Mouse (Mus musculus) stomach, embryonic 16.5 days (tissue): Measurements from ENCODE around the gene Bmpr2. TPM values are rescaled to one million over a fixed set of nuclear protein-coding genes. Genes with fewer than 3 reads are reported as not detected.
"Not testable (repeated sequence)": the region's sequence is repeated elsewhere in the genome, so short reads cannot be mapped to it uniquely, and the experiment has no call there.

Experiments used
- ATAC-seq: fragments of 200-750 bp; cut with Nextera tagmentation; 2 replicates; pipeline ENCODE4 v1.8.0; 2017; ENCODE audit warnings: moderate number of reproducible peaks, moderate TSS enrichment; ENCODE audit not compliant: insufficient read depth, low FRiP score
- H3K27ac ChIP-seq: fragments of 300-500 bp; sonication (generic); 2 replicates; pipeline ENCODE4 v1.5.1; 2014; ENCODE audit warnings: low read length
- H3K27me3 ChIP-seq: fragments of 300-500 bp; sonication (generic); 2 replicates; pipeline ENCODE4 v1.6.1; 2014; ENCODE audit warnings: low read length, control low read depth, mixed read lengths; ENCODE audit not compliant: control insufficient read depth, insufficient read depth
- H3K36me3 ChIP-seq: fragments of 300-500 bp; sonication (generic); 2 replicates; pipeline ENCODE4 v1.6.1; 2014; ENCODE audit warnings: low read length; ENCODE audit not compliant: control insufficient read depth, insufficient read depth
- H3K4me1 ChIP-seq: fragments of 300-500 bp; sonication (generic); 2 replicates; pipeline ENCODE4 v1.6.1; 2014; ENCODE audit warnings: low read length, control low read depth, mixed read lengths; ENCODE audit not compliant: control insufficient read depth, insufficient read depth
- H3K4me2 ChIP-seq: fragments of 300-500 bp; sonication (generic); 2 replicates; pipeline ENCODE4 v1.6.1; 2014; ENCODE audit warnings: low read depth, low read length, mixed read lengths
- H3K4me3 ChIP-seq: fragments of 300-500 bp; sonication (generic); replicated peaks from 2 replicates; pipeline ENCODE4 v1.5.1; 2014; ENCODE audit warnings: mild to moderate bottlenecking, low read length
- H3K9ac ChIP-seq: fragments of 300-500 bp; sonication (generic); 2 replicates; pipeline ENCODE4 v1.6.1; 2014; ENCODE audit warnings: low read length
- H3K9me3 ChIP-seq: fragments of 300-500 bp; sonication (generic); replicated peaks from 2 replicates; pipeline ENCODE4 v1.6.1; 2016; ENCODE audit warnings: low read length, control low read depth; ENCODE audit not compliant: control insufficient read depth
- WGBS: fragments of 180-500 bp; shearing (Covaris S2); extraction: QIAGEN DNeasy Blood & Tissue Kit; methylation state at CpG from one replicate; pipeline ENCODE4 v1.1.7; 2014; 5-methylcytosine and 5-hydroxymethylcytosine counted together
- polyA plus RNA-seq: library from polyadenylated mRNA; unstranded; fragments of >200 nt; fragmentation: Nextera tagmentation; extraction: Ambion mirVana; gene quantifications from 2 replicates; pipeline ENCODE4 v1.2.1, GENCODE M21; 2015

Bmpr2 gene
- polyA plus RNA-seq, 1 experiment from 2014 or later, result 7.9 TPM

DNA sequence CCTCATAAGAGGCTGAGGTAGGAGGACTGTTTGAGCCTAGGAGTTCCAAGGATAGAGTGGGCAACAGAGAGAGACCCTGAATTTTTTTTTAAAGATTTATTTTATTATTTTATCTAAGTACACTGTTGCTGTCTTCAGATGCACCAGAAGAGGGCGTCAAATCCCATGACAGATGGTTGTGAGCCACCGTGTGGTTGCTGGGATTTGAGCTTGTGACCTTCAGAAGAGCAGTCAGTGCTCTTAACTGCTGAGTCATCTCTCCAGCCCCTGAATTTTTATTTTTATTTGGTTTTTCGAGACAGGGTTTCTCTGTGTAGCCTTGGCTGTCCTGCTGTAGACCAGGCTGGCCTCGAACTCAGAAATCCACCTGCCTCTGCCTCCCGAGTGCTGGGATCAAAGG, 13.5 kb upstream of the Bmpr2 start:
- H3K27me3 ChIP-seq, H3K4me3 ChIP-seq, ATAC-seq, H3K9ac ChIP-seq, H3K4me2 ChIP-seq, H3K9me3 ChIP-seq, H3K27ac ChIP-seq, H3K36me3 ChIP-seq, H3K4me1 ChIP-seq: not testable (repeated sequence)
- WGBS, result 62% methylated on average over 5 of the region's 5 CpGs

DNA sequence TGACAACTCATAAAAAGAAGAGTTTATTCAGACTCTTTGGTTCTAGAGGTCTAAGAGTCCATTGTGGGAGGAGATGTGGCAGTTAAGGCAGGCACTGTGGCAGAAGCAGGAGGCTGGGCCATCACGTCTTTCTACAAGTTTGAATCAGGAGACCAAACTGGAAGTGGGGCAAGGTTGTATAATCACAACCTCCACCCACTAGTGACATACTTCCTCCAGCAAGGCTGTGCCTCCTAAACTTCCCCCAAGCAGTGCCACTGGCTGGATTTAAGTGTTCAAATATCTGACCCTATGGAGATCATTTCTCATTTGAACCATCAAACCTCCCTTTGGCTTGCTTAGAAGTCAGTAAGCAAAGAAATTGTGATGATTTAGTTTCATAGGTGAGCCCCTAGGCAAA, 7.9 kb upstream of the Bmpr2 start:
- no peak overlapping the region for H3K9ac ChIP-seq
- WGBS, result 56% methylated on average over 1 of the region's 1 CpGs

DNA sequence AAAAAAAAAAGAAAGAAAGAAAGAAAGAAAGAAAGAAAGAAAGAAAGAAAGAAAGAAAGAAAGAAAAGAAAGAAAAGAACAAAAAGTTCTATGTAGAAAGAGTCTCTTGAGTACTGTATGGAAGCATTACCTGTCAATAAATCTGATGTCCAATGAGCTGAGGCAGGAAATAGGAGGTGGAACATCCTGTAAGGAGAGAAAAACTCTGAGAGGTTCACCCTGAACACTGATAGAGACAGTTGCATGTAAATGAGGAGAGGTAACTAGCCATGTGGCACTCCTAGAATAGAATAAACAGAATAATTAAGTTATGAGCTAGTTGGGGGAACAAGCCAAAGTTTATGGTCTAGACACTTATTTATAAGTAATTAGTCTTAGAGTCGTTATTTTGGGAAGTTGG, 4.9 kb upstream of the Bmpr2 start:
- WGBS, result 80% methylated on average over 1 of the region's 1 CpGs

More for the DNA sequence above, 7.9 kb upstream of the Bmpr2 start:
- Histone ChIP-seq H3K9me3 (no peaks in the 10 kb centered on the region), H3K27ac (no peak overlapping the region), H3K27me3 (no peaks in the 10 kb centered on the region), H3K4me1 (no peaks in the 10 kb centered on the region), H3K4me2 (no peak overlapping the region), H3K4me3 (no peak overlapping the region), H3K36me3 (no peaks in the 10 kb centered on the region)
- no peak for ATAC-seq

DNA sequence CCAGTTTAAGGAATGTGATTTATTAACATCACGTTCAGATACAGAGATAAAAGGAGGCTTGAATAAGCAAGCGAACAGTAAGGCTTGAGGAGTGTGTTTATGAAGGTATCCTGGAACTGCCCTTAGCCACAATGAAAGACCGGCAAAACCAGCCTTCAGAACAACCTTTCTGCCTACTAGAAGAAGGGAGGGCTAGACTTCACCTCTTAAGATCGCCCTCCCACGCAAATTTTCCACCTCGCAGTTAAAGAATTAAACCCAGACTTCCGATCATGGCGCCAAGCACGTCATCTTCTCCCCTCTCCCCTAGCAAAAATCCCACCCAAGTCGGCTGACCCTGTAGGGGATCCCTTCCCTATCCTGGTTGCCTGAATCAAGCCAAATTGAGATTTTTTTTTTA, 992 bp upstream of the Bmpr2 start:
- peaks cover 9% of the 10 kb centered on the region; the same call in 1 of the 2 replicates for H3K4me1 ChIP-seq
- peak overlapping the region; percentile 95 for H3K9ac ChIP-seq
- H3K9me3 ChIP-seq, result no peaks in the 10 kb centered on the region
- peak overlapping the region; percentile 78 for H3K4me3 ChIP-seq
- peak overlapping the region; percentile 90 for H3K4me2 ChIP-seq
- 4% methylated on average over 10 of the region's 10 CpGs for WGBS
- ATAC-seq, result no peak
- H3K36me3 ChIP-seq, result no peaks in the 10 kb centered on the region
- peak overlapping the region; percentile 99 for H3K27ac ChIP-seq
- no peaks in the 10 kb centered on the region for H3K27me3 ChIP-seq

More for the DNA sequence above, 4.9 kb upstream of the Bmpr2 start:
- H3K27ac ChIP-seq, result no peak overlapping the region
- no peak overlapping the region for H3K9ac ChIP-seq
- no peaks in the 10 kb centered on the region for H3K27me3 ChIP-seq
- ATAC-seq, result no peak
- no peaks in the 10 kb centered on the region for H3K36me3 ChIP-seq
- H3K9me3 ChIP-seq, result no peaks in the 10 kb centered on the region
- no peaks in the 10 kb centered on the region for H3K4me1 ChIP-seq
- H3K4me2 ChIP-seq, result no peak overlapping the region
- no peak overlapping the region for H3K4me3 ChIP-seq

DNA sequence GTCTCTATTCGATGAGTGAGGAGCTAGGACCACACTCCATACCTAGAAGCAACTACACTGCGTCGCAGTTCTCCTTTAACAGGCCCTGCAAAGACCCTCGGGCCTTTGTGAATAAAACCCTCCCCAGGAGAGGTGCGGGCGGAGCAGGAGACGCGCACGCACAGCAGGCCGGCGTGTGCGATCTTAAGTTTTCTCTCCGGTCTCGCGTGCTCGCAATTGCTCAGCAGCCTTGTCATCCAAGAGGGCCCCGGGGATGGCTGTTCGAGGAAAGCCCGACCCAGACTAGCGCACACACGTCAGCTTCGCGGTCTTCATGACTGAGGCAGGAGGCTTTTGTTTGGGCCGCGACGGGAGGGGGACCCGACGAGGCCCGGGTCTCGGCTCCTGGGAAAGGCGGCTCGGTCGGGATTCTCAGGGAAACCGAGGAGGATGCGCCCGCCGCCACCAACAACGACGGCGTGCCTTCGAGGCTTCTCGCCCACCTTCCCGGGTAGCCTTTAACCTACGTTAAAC, 493 bp upstream of the Bmpr2 start:
- Histone ChIP-seq H3K27me3 (no peaks in the 10 kb centered on the region), H3K9me3 (no peaks in the 10 kb centered on the region), H3K4me2 (peak overlapping the region; percentile 90), H3K4me1 (peaks cover 9% of the 10 kb centered on the region; the same call in 1 of the 2 replicates), H3K36me3 (no peaks in the 10 kb centered on the region), H3K27ac (peak overlapping the region; percentile 99), H3K4me3 (peak overlapping the region; percentile 78), H3K9ac (peak overlapping the region; percentile 95)
- WGBS, result under 1% methylated on average over 44 of the region's 44 CpGs
- ATAC-seq, result peak; percentile 32

DNA sequence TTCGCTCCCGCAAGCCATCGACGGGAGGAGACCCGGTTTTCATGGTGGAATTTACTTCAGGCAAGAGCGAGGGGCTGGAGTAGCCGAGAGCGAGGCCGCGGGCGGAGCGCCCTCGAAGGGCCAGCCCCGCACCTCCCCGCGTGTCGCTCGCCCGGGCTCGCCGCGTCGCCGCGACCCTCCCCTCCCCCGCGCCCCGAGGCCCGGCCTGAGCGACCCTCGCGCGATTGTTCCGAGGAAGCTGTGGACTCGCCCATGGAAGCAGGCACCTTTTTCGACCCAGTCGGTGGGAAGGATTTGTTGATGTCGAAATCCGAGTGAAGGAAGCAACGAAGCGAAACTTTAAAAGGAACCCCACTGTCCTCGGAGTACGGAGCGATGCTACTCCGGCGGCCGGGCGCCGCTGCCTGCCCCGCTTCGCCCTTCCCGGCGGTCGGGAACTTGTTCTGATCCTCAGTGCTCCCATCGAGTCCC, 616 bp downstream of the Bmpr2 start:
- Histone ChIP-seq H3K36me3 (no peaks in the 10 kb centered on the region), H3K9me3 (no peaks in the 10 kb centered on the region), H3K4me2 (peak overlapping the region; percentile 90), H3K27me3 (no peaks in the 10 kb centered on the region), H3K4me1 (peaks cover 9% of the 10 kb centered on the region; the same call in 1 of the 2 replicates), H3K4me3 (peak overlapping the region; percentile 78), H3K27ac (peak overlapping the region; percentile 99), H3K9ac (peak overlapping the region; percentile 95)
- ATAC-seq, result peak; percentile 63
- under 1% methylated on average over 47 of the region's 55 CpGs for WGBS

DNA sequence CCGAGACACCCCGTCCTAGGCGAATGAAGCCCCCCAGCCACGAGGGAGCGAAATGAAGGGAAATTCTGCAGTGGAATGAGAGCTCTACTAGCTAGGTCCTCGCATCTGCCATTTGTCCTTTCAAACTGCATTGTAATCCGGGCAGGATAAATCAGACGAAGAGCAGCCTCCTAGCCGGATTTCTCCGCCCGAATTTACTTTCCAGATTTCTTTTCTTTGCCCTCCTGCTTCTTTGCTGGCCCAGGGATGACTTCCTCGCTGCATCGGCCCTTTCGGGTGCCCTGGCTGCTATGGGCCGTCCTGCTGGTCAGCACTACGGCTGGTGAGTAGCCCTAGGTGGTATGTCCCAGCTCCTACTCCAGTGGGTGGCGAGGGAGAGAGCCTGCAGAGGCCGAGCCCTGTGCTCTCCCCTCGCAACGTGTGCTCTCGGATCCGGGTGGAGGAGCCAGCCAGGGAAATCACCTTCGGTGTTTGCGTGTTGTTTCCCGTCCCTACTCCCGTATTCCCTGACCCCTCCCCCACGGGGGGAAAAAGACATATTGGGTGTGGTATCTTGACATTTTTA, 1.3 kb downstream of the Bmpr2 start:
- H3K4me3 ChIP-seq, result peak overlapping the region; percentile 78
- H3K9ac ChIP-seq, result peak overlapping the region; percentile 95
- peaks cover 9% of the 10 kb centered on the region; the same call in 1 of the 2 replicates for H3K4me1 ChIP-seq
- H3K27ac ChIP-seq, result peak overlapping the region; percentile 99
- H3K36me3 ChIP-seq, result no peaks in the 10 kb centered on the region
- peak; percentile 30; the same call in 1 of the 2 replicates for ATAC-seq
- WGBS, result under 1% methylated on average over 27 of the region's 27 CpGs
- peak overlapping the region; percentile 90 for H3K4me2 ChIP-seq
- H3K27me3 ChIP-seq, result no peaks in the 10 kb centered on the region
- no peaks in the 10 kb centered on the region for H3K9me3 ChIP-seq

DNA sequence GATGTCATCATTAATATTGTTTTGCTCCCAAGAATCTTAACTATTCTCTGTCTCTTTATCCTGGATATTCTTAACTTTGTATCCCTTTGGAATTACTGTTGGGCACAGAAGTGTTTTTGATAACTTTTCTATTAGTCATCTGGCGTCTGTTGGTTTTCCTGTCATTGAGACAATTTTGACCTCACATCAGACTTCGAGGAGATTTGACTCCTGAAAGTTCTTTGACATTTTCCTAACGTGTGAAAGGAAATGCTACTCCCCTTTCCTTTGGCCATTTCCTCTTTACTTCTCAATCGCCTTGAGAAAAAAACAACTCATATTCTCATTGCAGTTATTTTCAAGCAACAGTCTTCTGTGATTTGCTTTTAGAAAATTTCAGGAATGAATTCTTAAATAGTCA, 2.1 kb downstream of the Bmpr2 start:
- ATAC-seq, result no peak
- H3K4me2 ChIP-seq, result peak overlapping the region; percentile 90
- no peak overlapping the region for H3K9ac ChIP-seq
- peak overlapping the region; percentile 49 for H3K4me3 ChIP-seq
- no peaks in the 10 kb centered on the region for H3K27me3 ChIP-seq
- H3K36me3 ChIP-seq, result no peaks in the 10 kb centered on the region
- WGBS, result 0% methylated on average over 4 of the region's 4 CpGs
- no peak overlapping the region for H3K27ac ChIP-seq
- H3K9me3 ChIP-seq, result no peaks in the 10 kb centered on the region
- H3K4me1 ChIP-seq, result peaks cover 9% of the 10 kb centered on the region; the same call in 1 of the 2 replicates

DNA sequence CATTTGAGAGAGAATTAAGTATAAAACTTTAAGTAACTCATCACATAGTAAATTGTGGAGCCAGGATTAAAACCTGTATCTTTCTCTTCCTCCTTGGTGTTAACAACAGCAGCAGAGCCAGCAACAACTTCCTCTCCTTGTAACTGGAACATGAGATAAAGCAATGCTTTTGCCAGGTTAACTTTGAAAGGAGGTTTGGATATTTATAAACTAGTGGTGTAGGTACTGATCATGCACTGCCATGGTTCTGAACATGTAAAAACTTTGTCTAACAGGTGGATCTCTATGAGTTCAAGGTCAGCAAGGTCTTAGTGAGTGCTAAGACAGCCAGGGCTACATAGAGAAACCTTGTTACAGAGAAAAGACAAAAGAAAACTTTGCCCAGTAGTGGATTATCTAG, 3.4 kb downstream of the Bmpr2 start:
- Histone ChIP-seq H3K9me3 (no peaks in the 10 kb centered on the region), H3K27ac (no peak overlapping the region), H3K36me3 (no peaks in the 10 kb centered on the region), H3K9ac (peak overlapping the region; percentile 46), H3K27me3 (no peaks in the 10 kb centered on the region), H3K4me1 (peaks cover 9% of the 10 kb centered on the region; the same call in 1 of the 2 replicates), H3K4me2 (peak overlapping the region; percentile 56), H3K4me3 (peak overlapping the region; percentile 37)
- ATAC-seq, result no peak
